Mouse (Mus musculus) brain, embryonic 14.5 days (tissue): ENCODE measurements at regions not wholly inside any gene's neighbourhood (a gene's known extent, or its start where the extent isn't known, plus 50 kb on each side); places are given as distances from the start of the nearest gene placed in this dataset.
"Not testable (repeated sequence)": the region's sequence is repeated elsewhere in the genome, so short reads cannot be mapped to it uniquely, and the experiment has no call there.

Experiments
- DNase-seq: peaks from one replicate; pipeline ENCODE4 v3.0.0-alpha.2; 2011; ENCODE audit warnings: low read depth
- CTCF ChIP-seq: fragments of 200-500 bp; IDR thresholded peaks from 2 replicates; pipeline ENCODE4 v1.5.1; 2012; ENCODE audit warnings: inconsistent platforms, mild to moderate bottlenecking, moderate library complexity, borderline replicate concordance; ENCODE audit not compliant: insufficient read depth, insufficient read length; ENCODE audit errors: extremely low read depth
- POLR2A ChIP-seq: fragments of 200-500 bp; IDR thresholded peaks from 2 replicates; pipeline ENCODE4 v1.6.1; 2012; ENCODE audit warnings: mild to moderate bottlenecking, inconsistent platforms, borderline replicate concordance; ENCODE audit not compliant: poor library complexity, insufficient read depth, insufficient read length, severe bottlenecking; ENCODE audit errors: extremely low read depth

DNA sequence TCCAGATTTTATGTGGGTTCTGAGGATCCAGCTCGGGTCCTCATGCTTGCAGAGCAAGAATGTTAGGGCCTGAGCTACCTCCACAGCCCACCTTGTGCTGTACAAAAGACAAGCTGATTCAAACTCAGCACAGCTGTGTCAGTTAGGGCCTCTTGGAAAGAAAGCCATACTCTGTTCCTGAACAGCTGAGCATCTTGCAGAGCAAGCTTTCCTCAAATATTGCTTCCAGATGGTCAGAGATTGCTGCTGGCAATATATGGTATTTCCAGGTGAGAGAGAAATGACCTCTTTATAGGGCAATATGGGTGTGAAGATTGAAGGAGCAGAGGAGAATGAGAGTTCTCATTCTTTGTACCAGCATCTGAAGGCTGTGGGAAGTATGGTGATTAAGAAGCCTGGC is 229.8 kb upstream of the Pex5l start:
- no peak for DNase-seq
- TF ChIP-seq POLR2A (no peak), CTCF (no peak)

DNA sequence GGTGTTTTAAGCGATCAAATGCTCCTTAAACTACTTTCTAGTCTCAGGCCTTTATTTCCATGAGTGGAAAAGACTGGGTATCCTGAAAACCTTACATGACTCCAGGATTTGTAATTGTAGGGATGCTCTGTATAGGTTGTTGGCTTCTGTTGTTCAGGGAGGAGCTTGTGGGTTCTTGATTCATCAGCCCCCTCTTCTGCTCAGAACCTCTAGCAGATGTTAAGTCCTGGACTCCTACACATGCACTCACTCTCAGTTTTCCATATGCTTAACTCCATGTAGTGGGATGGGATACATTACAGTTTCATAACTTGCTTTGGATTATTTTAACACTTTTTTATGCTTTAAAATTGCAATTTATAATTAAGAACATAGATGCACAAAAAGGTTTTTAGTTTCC is 220.5 kb upstream of the Pex5l start:
- DNase-seq, result no peak
- TF ChIP-seq CTCF (no peak), POLR2A (no peak)

DNA sequence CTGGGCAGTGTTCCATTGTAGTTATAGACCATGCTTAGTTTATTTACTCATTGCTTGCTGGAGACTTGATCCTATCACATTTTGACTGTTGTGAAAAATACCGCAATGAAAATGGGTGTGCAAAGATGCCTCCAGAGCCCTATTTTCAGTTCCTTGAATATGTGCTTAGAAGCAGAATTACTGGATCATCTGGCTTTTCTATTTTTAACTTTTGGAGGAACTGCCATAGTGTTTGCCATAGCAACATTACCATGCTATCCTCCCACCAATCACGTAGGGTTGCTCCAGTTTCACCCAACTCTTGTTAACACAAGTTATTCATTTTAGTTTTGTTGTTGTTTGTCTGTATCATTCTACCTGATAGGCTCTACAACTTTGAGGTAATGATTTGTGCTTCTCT is 217.0 kb upstream of the Pex5l start:
- TF ChIP-seq CTCF, result no peak
- TF ChIP-seq POLR2A, result no peak
- no peak for DNase-seq

DNA sequence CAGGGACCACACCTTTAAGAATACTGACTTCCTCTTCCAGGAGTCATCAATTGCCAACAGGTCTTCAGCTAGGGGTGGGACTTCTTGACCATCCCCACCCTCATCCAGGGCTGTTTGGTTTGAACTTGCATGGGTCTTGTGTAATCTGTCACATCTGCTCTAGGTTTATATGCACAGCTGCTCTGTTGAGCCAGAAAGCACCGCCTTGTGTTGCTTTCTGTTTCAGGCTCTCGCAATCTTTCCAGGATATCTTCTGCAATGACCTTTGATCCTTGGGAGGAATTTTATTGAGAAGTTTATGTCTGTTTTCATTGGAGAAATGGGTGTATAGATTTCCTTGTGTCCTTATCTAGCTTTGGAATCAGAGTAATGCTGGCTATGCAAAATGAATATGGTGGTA is 210.8 kb upstream of the Pex5l start:
- no peak for DNase-seq
- TF ChIP-seq POLR2A (no peak), CTCF (no peak)

DNA sequence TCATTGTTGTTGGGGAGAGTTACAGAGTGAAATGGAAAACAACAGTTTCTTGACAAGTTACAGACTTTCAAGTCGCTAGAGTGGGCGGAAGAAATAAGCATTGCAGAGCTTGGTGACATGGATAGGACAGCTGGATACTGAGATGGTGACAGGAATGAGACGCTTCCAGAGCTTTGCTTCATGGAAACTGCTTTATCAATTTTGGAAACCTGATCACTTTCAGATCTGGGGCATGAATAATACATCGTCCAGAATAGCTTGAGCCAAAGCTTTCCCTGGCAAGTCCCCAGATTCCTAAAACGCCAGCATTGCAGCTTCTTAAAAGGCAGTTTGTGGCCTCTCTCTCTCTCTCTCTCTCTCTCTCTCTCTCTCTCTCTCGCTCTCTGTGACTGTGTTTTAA is 207.9 kb upstream of the Pex5l start:
- peak; percentile 11 for DNase-seq
- TF ChIP-seq CTCF (no peak), POLR2A (no peak)

DNA sequence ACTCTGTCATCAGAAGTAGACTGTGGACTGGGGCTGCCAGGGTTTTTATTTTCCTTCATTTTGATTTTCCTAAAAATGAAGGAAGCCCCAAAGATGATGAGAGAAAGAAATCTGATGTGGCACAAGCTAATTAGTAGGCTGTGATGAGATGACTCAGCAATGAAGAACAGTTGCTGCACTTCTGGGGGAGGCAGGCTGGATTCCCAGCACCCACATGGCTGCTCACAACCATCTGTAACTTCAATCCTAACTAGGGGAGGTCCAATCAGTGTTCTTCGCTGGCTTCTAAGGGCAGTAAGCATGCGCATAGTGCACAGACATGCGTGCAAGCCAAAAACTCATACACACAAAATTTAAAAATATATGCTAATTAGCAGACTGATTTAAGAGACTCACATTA is 191.0 kb upstream of the Pex5l start:
- TF ChIP-seq POLR2A (no peak), CTCF (no peak)
- no peak for DNase-seq

DNA sequence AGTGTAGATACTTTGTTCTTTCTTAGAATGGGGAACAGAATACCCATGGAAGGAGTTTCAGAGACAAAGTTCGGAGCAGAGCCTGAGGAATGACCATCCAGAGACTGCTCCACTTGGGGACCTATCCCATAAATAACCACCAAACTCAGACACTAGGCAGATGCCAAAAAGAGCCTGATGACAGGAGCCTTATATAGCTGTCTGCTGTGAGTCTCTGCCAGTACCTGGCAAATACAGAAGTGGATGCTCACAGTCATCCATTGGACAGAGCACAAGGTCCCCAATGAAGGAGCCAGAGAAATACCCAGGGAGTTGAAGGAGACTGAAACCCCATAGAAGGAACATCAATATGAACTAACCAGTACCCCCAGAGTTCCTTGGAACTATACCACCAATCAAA is 174.6 kb upstream of the Pex5l start:
- DNase-seq, result not testable (repeated sequence)

DNA sequence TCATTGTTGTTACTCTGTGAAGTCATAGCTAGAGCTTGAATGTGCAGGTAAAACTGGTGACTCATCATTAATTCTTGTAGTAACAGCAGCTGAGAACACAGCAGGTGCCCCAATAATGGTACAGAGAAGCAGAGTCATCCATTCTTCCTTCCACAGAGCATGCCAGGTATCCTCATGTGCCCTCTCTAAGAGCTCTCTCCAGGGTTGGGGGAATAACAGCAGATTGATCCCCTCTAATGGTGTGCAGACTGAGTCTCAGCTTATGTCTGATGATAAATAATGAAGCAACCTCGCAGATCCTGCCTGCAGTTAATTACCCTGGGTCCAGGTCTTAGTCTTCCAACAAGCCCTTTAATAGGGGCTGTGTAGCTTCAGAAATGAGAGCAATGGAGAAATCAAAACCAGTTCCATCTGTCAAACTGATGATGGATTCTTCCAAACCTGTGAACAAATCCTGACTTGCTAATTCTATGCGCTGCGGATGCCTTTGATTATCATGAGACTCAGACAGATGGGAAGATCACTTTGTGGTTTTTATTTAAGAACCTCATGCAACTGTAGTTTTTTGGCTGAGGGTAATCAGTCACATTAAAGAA is 169.3 kb upstream of the Pex5l start:
- DNase-seq, result peak; percentile 71
- no peak for TF ChIP-seq CTCF
- no peak for TF ChIP-seq POLR2A

DNA sequence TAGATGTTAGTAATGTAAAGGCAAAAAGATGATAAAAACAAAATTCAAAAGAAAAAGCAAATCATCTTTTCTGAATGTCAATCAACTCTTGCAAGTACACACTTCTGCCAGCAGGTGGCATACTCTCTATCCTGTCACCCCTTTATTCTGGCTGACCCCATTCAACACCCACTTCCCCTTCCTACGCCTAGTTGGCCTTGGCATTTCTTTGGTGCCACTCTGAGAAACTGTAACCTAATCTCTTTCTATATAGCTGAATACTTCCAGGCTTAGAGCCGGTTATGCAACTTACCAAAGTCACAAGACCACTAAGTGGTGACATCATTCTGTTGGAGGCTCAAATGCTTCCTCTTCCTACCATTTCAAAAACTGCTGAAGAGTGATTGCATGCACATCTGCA is 165.2 kb upstream of the Pex5l start:
- TF ChIP-seq POLR2A (no peak), CTCF (peak; percentile 53; the same call in 1 of the 2 replicates)
- peak; percentile 34 for DNase-seq

DNA sequence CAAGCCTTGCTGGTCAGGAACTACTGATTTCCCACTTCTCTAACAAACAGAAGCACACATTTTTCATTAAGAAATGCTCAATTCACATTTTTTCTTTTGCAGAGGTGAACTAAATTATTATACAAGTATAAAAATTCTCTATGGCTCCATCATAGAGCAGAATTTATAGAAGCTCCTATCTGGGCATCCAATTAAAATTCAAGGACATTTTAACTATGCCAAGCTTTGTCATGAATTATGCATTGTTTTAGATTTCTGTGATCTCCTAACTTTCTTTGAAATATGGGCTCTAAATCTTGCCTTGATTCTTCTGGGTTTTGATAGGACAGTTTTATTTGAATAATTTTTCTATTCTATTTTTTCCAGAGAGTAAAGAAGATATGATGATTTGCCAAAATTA is 163.1 kb upstream of the Pex5l start:
- DNase-seq, result no peak
- TF ChIP-seq CTCF (no peak), POLR2A (no peak)

DNA sequence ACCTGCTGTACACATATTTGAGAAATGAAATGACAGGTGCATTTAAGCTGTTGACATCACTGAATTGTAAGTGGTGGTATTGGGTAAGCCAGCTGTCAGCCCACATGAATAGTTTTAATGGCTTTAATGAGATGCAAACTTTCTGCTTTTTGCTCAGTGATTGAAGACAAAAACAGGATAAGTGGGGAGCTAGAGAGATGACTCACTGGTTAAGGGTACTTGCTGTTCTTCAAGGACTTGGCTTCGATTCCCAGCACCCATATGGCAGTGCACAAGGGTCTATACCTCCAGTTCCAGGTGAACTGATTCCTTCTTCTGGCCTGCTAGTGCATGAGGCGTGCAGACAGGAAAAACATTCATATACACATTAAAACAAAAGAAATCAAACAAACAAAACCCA is 162.7 kb upstream of the Pex5l start:
- TF ChIP-seq POLR2A (no peak), CTCF (no peak)
- peak; percentile 26 for DNase-seq

DNA sequence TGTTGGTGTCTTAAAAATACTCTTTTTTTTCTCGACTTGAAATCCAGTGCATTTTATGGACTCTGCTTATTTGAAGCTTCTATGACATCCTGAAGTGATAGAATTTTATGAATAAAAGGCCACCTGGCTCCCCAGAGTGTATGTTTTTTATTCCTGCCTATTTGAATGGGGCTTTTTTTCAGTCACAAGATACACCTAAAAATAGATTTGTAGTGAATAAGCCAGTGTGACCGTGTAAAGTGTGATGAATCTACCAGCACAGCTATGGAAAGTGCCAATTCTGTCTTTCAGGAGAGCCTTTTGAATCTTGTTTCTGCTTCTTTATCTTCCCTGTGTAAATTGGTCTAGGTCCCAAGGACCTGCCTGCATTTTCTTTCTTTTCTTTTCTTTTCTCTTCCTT is 119.8 kb upstream of the Pex5l start:
- no peak for DNase-seq
- TF ChIP-seq CTCF (no peak), POLR2A (no peak)
